Mouse (Mus musculus) left cerebral cortex, adult 2 months (tissue): Measurements from ENCODE around the gene Ylpm1. TPM values are rescaled to one million over a fixed set of nuclear protein-coding genes. Genes with fewer than 3 reads are reported as not detected.

Experiments
- DNase-seq, 2 experiments: peaks; one replicate each; pipeline ENCODE4 v3.0.0; 2021 to 2022; ENCODE audit warnings: low spot score in 2 of 2, mixed read lengths in 1 of 2; ENCODE audit errors: extremely low spot score in 1 of 2
- H3K27ac ChIP-seq: fragments of 200-600 bp; 2 replicates; pipeline ENCODE4 v1.8.1; 2022
- H3K4me3 ChIP-seq: fragments of 200-600 bp; 2 replicates; pipeline ENCODE4 v1.8.1; 2022
- CTCF ChIP-seq: fragments of 200-600 bp; IDR thresholded peaks from 2 replicates; pipeline ENCODE4 v1.8.1; 2022; ENCODE audit warnings: antibody characterized with exemption, mild to moderate bottlenecking, moderate library complexity
- intact Hi-C: fragments of 180-260 bp; cut with DNase I; formaldehyde crosslinking; loops from one replicate; pipeline ENCODE4 v1.15.1; 2025
- total RNA-seq, 2 experiments: library from RNA; stranded (reverse); gene quantifications; 2 replicates each; pipeline ENCODE4 v1.2.3; 2021

The Ylpm1 gene
- total RNA-seq, 2 experiments from 2014 or later: 124 to 126 TPM

GRCm38 (mm10) chr12:85012185-85012584, 16.1 kb downstream of the Ylpm1 start:
- DNase-seq: no peak
- no peak for TF ChIP-seq CTCF
- intact Hi-C loops: no loop called here
- H3K27ac ChIP-seq: no peak overlapping the region
- no peak overlapping the region for H3K4me3 ChIP-seq

DNA sequence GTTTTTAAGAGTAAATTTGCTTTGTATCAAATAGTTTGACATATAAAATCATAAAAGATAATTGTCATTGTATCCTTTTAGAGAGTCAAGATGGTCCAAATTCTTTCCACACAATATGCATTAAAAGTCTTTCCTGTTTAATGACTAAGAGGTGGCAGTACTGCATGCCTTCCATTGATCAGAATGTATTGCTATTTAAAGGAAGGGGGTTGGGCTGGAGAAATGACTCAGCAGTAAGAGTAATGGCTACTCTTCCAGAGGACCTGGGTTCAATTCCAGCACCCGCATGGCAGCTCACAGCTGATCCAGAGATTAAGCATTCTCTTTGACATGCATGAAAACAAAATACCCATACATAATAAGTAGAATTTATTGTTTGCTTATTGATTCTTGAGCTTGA, 25.9 kb downstream of the Ylpm1 start:
- H3K27ac ChIP-seq: no peak overlapping the region
- TF ChIP-seq CTCF: no peak
- intact Hi-C loops: no loop called here
- DNase-seq: no peak
- no peak overlapping the region for H3K4me3 ChIP-seq

DNA sequence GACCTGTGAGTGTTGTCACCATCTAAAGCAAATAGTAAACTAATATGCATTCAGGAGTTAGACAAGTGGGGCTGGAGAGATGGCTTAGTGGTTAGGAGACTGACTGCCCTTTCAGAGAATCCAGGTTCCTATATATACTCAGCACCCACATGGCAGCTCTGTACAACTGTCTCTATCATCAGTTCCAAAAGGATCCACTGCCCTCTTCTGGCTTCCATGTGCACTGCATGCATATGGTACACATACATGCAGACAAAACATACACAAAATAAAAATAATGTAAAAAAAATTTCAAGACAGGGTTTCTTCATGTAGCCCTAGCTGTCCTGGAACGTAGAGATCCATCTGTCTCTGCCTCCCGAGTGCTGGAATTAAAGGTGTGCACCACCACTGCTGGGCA, 36.6 kb downstream of the Ylpm1 start:
- intact Hi-C loops: no loop called here
- peak; percentile 47 for TF ChIP-seq CTCF

DNA sequence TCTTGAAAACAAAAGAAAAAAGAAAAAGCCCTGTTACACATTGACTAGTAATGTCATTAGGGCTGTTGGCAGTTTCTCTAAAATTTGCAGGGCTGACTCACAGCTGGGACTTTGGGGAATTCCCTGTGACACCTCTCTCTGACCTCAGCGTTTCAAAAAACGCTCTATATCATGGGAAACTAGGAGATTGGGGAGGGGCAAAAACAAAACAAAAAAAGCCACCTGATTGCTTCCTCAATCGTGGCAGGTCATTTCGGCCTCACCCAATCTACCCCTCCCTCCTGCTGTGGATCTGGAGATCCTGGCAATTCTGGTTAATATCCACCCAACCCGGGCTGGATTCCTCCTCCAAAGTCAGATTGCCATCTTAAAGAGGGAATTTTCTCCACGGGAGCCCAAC, 55.1 kb downstream of the Ylpm1 start:
- H3K27ac ChIP-seq: no peak overlapping the region
- DNase-seq: no peak
- no peak for TF ChIP-seq CTCF
- no peak overlapping the region for H3K4me3 ChIP-seq
- intact Hi-C loops: no loop called here

More for the DNA sequence above, 36.6 kb downstream of the Ylpm1 start:
- Histone ChIP-seq H3K27ac (no peak overlapping the region), H3K4me3 (no peak overlapping the region)
- no peak for DNase-seq

GRCm38 (mm10) chr12:85071043-85071442, 74.9 kb downstream of the Ylpm1 start:
- intact Hi-C loops: no loop called here
- no peak for TF ChIP-seq CTCF
- no peak for DNase-seq
- no peak overlapping the region for H3K4me3 ChIP-seq
- H3K27ac ChIP-seq: no peak overlapping the region

- intact Hi-C loops: no loop called here
- Histone ChIP-seq H3K27ac (peak overlapping the region; percentile 29; the same call in 1 of the 2 replicates), H3K4me3 (no peak overlapping the region)
- no peak for DNase-seq
- no peak for TF ChIP-seq CTCF
Measured at GRCm38 (mm10) chr12:85077100-85077499, 81.0 kb downstream of the Ylpm1 start.

DNA sequence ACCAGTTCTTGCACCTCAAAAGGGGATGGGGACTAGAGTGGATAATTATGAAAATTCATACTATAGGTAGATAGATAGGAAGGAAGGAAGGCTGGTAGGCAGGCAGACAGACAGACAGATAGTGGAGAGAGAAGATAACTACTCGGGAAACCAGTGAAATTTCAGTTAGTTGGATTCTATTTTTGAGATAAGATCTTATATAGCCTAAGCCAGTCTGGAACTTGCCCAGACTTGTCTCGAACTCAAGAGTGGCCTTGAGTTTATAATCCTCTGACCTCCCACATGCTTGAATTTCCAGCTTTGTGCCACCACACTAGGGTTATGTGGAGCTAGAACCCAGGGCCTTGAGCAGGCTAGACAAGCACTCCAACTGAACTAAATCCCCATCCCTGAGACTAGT, 88.1 kb downstream of the Ylpm1 start:
- no peak for DNase-seq
- no peak overlapping the region for H3K4me3 ChIP-seq
- TF ChIP-seq CTCF: no peak
- intact Hi-C loops: no loop called here
- H3K27ac ChIP-seq: no peak overlapping the region

GRCm38 (mm10) chr12:85084941-85085340, 88.8 kb downstream of the Ylpm1 start:
- no peak for TF ChIP-seq CTCF
- H3K4me3 ChIP-seq: no peak overlapping the region
- no peak for DNase-seq
- H3K27ac ChIP-seq: no peak overlapping the region
- intact Hi-C loops: no loop called here

DNA sequence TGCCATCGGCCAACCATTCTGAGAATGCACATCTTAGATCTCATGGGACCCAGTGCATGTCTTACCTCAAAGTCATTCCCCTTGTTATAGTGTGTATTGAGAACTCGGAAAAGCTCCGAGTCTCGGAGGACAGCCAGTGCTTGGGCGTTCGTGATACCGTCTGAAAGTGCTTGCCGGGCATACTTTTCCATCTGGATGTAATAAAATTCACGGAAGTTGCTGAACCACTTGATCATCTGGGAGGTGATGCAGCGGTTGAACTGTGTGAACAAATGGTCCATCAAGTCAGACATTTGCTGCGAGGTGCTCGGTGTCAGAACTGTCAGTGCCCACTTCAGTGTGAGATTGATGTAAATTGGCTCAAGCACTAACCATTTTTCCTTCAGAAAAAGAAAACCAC, 91.7 kb downstream of the Ylpm1 start:
- no peak overlapping the region for H3K27ac ChIP-seq
- H3K4me3 ChIP-seq: no peak overlapping the region
- intact Hi-C loops: no loop called here
- TF ChIP-seq CTCF: no peak
- no peak for DNase-seq

- intact Hi-C loops: no loop called here
- no peak overlapping the region for H3K27ac ChIP-seq
- no peak overlapping the region for H3K4me3 ChIP-seq
- TF ChIP-seq CTCF: no peak
- DNase-seq: no peak
Measured at GRCm38 (mm10) chr12:85091190-85091589, 95.1 kb downstream of the Ylpm1 start.

- intact Hi-C loops: loop anchor here (1.0 kb wide), 1 partner anchor 213 kb away; no protein-coding TSS in a partner anchor
- peak; percentile 65 to 70 for DNase-seq
- H3K4me3 ChIP-seq: no peak overlapping the region
- peak; percentile 83 for TF ChIP-seq CTCF
- H3K27ac ChIP-seq: no peak overlapping the region
Measured at GRCm38 (mm10) chr12:85092214-85092613, 96.1 kb downstream of the Ylpm1 start.

- no peak for TF ChIP-seq CTCF
- Histone ChIP-seq H3K27ac (no peak overlapping the region), H3K4me3 (no peak overlapping the region)
- DNase-seq: peak; percentile 43 to 73
- intact Hi-C loops: no loop called here
Measured at GRCm38 (mm10) chr12:85094010-85094409, 97.9 kb downstream of the Ylpm1 start.

DNA sequence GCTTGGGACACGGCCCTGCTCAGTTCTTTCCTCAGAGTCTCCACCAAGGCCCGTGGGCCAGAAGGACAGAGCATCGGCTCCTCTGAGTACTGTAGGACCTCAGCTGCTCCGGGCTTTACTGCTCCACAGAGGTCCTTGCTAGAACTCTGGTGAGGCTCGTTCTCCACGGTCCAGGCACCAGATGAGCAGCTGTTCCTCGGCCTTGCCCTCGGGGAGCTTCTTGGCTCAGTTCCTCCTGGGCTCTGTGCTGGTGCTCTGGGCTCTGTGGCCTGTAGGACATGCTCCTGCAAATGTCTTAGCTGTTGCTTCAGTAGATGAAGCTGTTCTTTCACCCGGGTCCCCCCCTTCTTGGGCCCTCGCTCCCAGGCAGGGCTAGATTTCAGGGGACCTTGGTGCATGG, 98.6 kb downstream of the Ylpm1 start:
- no peak overlapping the region for H3K4me3 ChIP-seq
- intact Hi-C loops: no loop called here
- no peak for TF ChIP-seq CTCF

DNA sequence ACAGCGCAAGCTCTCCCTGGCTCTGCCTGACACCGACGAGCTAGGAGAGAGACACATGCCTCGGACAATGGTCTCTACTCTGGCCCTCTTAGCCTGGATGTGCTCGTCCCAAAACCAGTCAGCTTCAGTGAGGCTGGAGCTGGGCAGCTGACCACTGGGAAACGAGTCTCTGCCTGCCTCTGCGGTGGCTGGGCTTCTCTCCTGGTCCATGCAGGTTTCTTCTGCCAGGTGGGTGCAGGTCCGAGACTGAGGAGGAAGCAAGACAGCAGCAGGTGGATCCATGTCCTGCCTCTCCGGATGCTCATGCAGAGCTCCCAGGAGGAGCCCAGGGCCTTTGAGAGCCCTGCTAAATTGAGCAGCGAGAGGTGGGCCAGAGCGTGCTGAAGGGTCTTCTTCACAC, 99.0 kb downstream of the Ylpm1 start:
- no peak for DNase-seq
- H3K27ac ChIP-seq: no peak overlapping the region
- intact Hi-C loops: no loop called here
- TF ChIP-seq CTCF: no peak
- H3K4me3 ChIP-seq: no peak overlapping the region

More for the DNA sequence above, 98.6 kb downstream of the Ylpm1 start:
- no peak overlapping the region for H3K27ac ChIP-seq
- no peak for DNase-seq
